Mouse (Mus musculus) erythroblast, adult 5-6 weeks (primary cell): ENCODE measurements around the gene Thpo. TPM values are rescaled to one million over a fixed set of nuclear protein-coding genes. Genes with fewer than 3 reads are reported as not detected.

ENCODE experiments used
- ATAC-seq: replicated peaks from 2 replicates; pipeline ENCODE4 v1.8.0; 2016; ENCODE audit warnings: moderate number of reproducible peaks, mild to moderate bottlenecking, moderate TSS enrichment, inconsistent platforms; ENCODE audit not compliant: poor library complexity, low FRiP score, severe bottlenecking
- total RNA-seq, 2 experiments: library from RNA; stranded (forward) in 1 of 2; stranded (reverse) in 1 of 2; fragments of 150-400 nt in 1 of 2; fragments of 200-764, 138-1000 nt in 1 of 2; gene quantifications; 2 replicates each; pipeline versions ENCODE4 v1.2.3 to v1.2.4; 2015 to 2017; ENCODE audit warnings: low replicate concordance in 2 of 2

The Thpo gene
- total RNA-seq, 2 experiments from 2014 or later: not detected

DNA sequence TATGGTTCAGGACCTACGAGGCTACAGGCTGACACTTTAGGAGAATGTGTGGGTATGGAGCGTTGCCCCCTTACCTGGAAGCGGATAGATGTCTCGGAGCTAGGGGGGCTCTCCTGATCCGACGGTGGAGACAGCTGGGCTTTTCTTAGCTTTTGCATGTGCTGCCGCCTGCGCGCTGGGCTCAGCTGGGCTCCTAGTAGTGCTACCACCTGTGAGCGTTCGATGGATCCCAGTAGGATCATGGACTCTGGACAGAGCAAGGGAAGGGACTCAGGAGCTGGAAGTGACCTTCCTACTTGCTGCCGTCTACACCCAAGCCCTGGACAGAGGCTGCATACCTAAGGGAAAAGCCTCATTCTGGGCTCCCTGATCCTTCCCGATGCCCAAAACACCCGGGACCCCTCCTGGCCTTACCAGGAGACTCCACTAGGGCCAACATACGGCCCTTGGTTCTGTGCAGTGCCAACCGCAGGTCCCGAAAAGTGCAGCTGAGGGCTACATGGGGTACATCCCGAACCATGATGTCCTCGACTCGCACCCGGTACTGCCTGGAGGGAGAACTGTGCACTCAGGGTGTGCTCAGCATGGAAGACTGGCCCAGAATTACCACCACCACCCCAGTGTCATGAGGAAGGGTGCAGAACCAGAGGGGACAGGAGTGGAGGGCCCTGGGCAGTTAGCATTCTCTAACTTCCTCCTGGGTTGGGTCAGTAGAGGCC, 25.9 kb downstream of the Thpo start:
- ATAC-seq: no peak

DNA sequence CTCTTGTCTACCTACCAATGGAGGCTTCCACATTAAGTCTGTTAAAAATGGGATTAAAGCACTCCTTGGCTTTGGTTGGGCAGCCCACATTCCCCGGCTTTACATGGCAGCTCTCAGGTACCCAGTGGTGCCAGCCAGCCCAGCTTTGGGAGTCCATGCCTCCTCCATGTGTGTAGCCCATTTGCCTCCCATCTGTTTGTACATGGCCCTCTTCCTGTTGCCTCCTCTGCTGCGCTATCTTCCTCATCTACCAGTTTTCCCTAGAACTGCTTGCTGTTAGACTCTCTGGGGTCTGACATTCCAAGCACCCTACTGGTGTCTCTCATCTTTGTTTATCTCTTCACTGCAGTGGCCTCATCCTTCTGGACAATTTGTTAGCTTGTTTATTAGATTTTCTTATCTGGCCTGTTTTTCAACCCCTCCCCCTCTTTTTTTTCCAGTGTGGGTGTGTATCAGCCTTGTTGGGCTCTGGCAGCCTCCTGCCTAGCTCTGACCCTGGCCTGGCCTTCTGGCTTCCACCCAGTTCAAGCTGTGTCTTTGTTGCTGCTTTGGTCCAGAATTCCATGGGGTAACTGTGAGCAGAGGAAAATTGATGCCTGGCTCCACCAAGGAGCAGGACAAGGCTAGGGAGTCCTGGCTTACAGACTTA, 27.8 kb downstream of the Thpo start:
- ATAC-seq: no peak

DNA sequence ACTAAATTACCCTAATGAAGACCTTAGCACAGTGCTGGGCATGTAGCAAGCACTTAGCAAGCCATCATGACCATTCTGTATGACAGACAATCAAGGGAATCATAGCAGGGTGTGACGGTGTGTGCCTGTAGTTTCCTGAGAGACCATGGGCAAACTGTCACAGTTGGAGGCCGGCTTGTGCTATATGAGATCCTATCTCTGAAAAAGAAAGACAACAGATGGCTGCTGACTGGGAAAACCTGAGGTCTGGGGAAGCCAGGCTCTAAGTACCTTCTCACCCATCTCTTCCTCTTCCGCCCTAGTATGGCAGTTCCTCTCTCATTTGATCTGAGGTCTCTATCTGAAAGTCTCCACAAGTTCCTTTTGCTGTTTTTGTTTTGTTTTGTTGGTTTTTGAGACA, 28.5 kb downstream of the Thpo start:
- no peak for ATAC-seq

DNA sequence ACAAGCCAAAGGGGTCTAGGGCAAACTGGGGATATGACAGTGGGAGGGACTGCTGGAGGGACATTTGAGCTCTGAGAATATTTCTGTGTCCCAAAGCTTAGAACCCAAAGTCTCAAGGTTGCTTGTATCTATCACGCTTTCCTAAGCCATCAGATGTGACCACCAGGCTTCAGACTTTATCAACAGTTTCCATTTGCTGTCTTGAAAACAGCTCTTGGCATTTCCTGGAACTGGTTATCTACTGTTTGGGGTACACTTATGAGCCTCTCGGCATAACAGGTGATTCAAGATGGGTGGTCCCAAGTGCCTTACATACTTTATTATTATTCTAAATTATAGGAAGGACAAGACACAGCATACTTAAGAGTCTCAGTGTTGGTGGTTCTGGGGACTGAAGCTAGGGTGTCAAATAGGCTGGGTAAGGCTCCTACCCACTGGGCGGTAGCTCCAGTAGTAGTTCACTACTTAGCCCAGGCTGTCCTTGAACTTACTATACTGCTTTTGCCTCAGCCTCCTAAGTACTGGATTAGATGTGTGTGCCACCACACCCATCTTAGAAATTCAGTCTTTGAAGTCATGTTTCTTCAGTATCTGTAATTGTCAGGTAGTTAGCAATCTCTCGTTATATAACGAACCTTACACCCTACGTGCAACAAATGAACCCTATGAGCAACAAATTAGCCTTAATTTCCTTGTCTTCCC, 30.5 kb downstream of the Thpo start:
- ATAC-seq: no peak

DNA sequence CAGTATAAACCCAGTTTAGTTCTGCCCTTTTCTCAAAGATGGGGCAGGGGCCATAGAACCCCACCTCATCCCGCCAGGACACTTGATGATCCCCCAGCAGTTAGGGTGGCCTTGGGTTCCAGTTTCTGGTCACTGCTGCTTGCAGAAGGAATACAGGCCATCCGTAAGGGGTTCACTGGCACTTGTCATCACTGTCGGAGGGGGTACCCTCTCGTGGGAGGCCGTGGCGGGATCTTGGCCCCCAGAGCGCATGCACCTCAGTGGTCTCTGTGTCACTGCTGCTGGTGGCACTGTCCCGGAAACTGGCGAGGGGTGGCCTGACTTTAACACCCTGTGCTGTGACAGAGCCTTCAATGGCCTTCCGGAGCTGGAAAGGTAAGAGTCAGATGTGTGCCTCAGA, 31.2 kb downstream of the Thpo start:
- no peak for ATAC-seq

DNA sequence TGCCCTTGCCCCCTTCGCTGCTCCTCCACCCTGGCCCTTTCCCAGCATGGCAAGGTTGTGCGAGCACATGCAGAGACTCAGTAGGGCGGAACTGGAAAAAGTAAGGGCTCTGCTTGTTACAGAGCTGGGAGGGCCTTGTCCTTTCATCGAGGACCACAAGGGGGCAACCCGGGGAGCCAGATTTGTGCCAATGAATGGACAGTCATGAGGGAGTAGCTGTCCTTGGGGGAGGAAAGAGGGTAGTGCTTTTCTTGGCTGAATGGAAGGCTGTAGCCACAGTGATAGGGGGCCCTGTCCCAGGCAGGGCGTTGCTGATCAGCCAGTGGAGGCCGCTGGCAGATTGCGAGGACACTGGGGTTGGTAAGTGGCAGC, 31.8 kb downstream of the Thpo start:
- peak; percentile 68 for ATAC-seq

DNA sequence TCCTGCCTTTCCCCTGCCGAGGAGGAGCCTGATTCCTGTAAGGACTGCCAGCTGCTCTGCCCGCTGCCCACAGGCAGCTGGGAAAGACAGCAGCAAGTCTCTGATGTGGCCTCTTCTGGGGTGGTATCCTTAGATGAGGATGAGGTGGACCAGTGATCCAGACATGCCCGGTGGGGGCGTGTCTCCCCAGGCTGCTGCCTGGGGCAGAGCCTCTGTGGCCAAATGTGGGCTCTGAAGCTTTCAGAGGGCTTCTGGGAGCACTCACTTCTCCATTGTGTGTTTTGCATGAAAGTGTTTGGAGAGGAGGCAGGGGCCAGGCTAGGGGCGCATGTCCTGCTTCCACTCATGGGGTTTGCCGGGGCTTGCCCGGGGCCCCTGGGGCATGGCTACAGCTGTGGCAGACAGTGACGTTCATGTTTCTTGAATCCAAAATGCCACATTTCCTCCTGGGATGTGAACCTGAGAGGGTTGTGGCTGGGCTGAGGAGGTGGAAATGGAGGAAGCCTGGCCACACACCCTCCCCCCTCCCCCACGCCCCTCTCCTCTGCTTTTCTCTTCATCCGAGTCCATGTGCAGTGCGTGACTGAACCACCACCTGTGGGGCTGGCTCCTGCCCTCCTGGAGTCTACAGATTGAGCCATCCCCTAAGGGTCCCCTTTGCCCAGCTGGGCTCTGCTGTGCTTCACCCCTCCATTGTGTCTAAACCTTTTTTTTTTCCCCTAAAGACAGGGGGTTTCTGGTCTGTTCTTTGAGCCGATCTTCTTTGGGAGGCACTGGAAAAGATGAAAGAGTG, 32.4 kb downstream of the Thpo start:
- ATAC-seq: no peak

DNA sequence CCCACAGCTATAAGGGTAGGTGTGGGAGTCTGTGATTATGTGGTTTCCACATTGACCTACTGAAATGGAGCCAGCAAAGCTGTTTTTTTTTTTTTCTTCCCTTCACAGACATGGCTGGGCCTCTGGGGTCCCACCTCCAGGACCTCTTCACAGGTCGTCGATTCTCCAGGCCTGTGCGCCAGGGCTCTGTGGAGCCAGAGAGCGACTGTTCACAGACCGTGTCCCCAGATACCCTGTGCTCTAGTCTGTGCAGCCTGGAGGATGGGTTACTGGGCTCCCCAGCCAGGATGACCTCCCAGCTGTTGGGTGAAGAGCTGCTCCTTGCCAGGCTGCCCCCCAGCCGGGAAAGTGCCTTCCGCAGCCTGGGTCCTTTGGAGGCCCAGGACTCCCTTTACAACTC, 33.0 kb downstream of the Thpo start:
- ATAC-seq: no peak

DNA sequence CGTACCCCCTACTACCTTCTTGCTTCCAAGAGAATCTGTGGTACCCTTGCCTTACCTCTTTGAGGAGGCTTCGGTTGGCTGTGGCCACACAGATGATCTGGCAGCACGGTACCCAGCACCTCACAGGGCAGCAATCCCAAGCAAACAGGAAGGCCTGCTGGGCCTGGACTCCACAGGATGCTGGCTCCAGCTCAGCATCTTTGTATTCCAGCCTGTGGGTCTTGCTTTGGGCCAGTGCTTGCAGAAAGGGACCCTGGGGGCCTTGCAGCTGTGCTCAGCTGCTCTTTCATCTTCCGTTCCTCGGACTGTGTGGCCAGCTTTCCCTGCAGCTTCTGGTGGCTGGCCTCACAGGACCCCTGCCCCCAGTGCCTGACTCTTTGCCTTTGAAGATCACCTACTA, 34.3 kb downstream of the Thpo start:
- no peak for ATAC-seq

DNA sequence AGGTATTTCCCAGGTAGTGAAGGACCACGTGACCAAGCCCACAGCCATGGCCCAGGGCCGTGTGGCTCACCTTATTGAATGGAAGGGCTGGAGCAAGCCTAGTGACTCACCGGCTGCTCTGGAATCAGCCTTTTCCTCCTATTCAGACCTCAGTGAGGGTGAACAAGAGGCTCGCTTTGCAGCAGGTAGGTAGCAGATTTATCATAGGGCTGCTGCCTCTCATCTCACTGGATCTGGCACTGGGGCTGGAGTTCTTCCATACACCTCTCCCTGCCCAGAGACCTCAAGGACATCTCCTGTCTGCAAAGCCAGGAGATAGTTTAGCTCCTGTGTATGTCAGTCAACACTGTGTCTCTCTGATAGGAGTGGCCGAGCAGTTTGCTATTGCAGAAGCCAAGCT, 35.0 kb downstream of the Thpo start:
- ATAC-seq: no peak

DNA sequence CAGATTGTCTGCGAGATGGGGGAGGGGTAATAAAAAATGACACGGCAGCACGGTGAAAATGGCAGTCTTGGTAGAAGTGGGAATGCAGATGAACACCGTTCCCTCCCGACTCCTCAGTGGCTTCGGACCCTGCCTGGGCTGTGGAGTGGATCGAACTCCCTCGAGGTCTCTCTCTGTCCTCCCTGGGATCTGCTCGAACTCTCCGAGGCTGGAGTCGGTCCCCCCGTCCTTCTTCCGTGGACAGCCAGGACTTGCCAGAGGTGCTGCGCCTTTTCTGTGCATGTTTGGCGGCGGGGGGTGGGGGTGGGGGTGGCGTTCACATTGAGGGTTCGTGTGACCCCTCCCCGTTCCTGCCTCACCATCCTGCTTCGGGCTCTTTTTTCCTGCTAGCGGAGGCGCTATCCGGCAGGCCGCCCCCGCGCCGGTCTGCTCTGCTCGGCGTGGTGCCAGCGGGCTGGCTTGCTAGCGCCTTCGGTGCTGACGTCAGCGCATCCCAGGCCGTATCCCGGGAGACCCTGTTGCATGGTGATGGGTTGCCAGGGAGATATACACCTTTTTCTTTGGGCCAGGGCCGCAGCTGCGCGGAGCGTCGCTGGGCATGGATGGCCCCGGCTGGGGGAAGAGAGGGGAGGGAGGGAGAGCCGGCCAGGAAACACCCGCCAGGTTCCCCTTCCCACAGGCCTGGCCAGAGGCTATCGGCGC, 38.5 kb downstream of the Thpo start:
- ATAC-seq: no peak

DNA sequence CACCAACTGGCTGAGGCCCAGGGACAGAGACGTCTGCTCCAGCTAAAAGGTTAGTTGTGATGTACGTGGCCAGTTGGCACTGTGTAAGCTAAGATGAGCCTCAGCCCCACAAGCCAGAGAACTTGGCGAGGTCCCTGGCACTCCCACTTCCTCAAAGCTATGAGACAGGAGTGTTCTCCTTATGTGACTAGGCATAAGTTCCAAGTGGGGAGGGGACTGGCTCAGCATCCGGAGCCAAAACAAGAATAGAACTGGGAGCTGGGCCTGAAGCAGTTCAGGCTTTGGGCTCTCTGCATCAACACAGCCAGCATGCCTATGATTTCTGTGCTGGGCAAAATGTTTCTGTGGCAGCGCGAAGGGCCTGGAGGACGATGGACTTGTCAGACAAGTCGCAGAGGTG, 39.5 kb downstream of the Thpo start:
- no peak for ATAC-seq

DNA sequence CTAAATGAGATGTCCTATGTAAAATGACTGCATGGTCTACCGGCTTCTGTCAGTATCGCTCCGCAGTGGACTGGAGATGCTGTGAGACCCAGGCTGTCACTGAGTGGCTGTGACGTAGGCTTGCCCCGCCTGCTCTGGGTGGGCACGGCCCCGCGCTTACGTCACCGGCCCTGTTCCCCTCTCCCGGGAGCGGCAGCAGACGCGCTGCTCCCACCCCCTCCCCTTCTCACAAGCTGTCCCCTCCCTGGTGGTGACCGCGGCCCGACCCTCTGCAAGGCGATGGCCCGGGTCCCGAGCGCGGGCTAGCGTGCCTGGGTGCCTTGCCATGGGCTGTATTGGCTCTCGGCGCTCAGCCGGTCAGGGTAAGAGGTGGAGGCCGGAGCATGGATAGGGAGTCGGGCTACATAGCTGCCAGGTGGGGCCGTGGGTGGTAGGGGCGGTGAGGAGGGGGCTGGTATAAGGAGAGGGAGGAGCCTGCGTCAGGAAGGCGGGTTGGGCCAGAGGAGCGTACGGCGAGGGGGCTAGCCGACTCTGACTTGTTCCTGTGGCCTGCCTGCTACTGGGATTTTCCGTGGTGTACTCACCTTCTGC, 41.1 kb downstream of the Thpo start, which contains the start of gene Fam131a:
Fam131a (plus strand) TSS at position 131 of the 591 bp plus-strand sequence.
- ATAC-seq: peak; percentile 81

DNA sequence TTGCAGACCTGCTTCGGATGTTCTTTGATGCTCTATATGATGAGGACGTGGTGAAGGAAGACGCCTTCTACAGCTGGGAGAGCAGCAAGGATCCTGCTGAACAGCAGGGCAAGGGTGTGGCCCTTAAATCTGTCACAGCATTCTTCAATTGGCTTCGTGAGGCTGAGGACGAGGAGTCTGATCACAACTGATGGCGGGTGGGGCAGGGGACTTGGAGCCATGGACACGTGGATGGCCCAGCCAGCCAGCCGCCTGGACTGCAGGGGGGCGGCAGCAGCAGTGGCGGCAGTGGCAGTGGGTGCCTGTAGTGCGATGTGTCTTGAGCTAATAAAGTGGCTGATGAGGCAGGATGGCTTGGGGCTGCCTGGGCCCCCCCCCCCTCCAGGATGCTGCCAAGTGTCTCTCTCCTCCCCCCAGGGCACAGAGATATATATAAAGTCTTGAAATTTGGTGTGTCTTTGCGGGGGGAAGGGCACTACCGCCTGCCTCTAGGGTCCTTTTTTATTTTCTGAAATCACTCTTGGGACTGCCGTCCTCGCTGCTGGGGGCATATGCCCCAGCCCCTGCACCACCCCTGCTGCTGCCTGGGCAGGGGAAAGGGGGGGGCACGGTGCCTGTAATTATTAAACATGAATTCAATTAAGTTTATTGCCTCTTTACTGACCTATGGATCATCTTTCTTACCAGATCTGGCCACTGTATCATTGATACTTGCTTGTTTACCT, 41.9 kb downstream of the Thpo start:
- no peak for ATAC-seq

DNA sequence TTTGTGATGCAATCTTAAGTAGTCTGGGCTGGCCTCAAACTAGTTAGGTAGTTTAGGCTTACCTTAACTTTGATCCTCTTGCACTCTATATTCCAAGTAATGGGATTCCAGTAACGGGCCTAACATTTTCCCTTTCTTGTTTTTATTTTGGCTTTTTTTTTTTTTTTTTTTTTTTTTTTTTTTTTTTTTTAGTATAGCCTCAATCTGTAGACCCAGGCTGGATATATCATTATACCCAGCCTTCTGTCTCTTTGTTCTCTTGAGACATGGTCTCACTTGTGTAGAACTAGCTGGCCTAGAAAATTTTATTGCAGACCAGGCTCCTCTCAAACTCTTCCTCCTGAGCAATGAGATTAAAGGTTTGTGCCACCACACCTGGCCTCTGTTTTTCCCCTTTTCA, 42.7 kb downstream of the Thpo start:
- ATAC-seq: no peak

DNA sequence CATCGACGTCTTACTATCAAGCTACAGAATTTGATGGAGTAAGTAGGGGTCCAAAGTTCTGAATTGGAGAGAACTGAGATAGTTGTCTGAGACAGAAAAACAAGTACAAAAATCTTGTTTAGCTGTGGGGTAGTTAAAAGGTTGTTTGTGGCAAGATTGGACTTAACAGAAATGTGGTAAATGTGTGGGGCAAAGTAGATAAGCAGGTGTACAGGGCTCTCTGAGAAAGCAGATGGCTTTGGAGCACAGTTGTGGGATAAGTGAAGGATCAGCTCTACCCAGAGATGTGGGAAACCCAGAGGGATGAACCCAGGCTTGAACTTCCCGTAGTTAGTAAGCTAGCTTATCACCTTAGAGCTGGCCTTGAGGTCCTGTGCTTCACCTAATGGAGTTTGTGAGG, 43.5 kb downstream of the Thpo start:
- no peak for ATAC-seq

DNA sequence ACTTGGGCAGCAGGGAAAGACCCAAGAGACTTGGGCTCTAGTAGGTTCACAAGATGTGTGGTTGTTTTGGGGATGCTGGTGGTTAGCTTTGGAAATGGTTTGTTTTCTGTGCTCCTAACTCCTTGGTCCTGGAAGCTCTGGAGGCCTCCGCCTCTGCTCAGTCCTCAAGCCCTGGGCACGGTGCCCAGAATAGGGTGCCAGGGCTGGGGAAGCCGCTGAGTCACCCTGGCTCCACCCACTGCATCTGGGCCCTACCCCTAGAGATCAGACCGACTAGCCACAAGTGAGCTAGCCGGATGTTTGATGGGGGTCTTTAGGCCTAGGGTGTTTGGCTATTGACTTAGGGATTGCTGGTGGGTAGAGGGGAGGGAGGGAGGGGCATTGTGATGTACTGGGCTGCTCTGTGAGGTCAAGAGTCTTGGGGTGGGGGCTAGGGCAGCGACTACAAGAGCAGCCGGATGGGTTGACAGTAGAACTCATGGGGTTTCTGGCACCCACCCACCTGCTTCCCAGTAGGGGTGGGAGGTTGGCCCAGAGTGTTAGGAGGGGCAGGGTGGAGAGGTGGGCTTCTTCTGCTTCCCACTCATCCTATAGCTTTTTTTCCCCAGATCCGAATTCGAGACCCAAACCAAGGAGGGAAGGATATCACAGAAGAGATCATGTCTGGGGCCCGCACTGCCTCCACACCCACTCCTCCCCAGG, 56.2 kb downstream of the Thpo start:
- peak; percentile 93 for ATAC-seq

DNA sequence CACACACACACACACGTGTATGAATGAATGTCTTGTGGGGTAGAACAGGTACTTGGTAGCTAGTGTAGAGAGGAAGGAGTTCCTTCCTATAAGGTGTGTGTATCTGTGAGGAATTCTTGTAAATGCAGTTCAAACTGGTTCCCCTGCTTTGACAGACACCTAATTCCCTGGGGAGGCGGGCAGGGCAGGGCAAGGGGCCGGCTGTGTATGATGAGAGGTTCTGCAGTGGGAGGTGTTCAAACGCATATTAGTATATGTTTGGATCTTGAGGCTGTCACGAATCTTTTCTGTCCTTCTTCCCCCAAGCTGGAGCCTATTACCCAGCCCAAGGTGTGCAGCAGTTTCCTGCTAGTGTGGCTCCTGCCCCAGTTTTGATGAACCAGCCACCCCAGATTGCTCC, 56.9 kb downstream of the Thpo start:
- peak; percentile 15 for ATAC-seq
